In genomic region chr17:31652152-31652551, GRCm38 (mm10) we compare ENCODE assay signal across 26 mouse cellular contexts. TPM values are rescaled to one million over a fixed set of nuclear protein-coding genes. Genes with fewer than 3 reads are reported as not detected.
"Had no signal": no experiment of that assay in that cellular context is flagged by ENCODE, and none has a peak within 500 bp of the region (broad histone marks: within the 10 kb centered on the region; RNA-seq: fewer than 3 reads in every experiment).

No protein-coding gene starts in this region.

- H3K4me3 ChIP-seq: left cerebral cortex, adult 2 months; liver, embryonic 15.5 days; lung, embryonic 15.5 days; midbrain, embryonic 12.5 days; midbrain, embryonic 15.5 days; neural tube, embryonic 12.5 days; neural tube, embryonic 15.5 days had no signal

- H3K9ac ChIP-seq: liver, embryonic 15.5 days; lung, embryonic 15.5 days; midbrain, embryonic 12.5 days; midbrain, embryonic 15.5 days; neural tube, embryonic 12.5 days; neural tube, embryonic 15.5 days had no signal

- H3K27me3 ChIP-seq: liver, embryonic 15.5 days; lung, embryonic 15.5 days; midbrain, embryonic 12.5 days; midbrain, embryonic 15.5 days; neural tube, embryonic 12.5 days; neural tube, embryonic 15.5 days had no signal

- H3K27ac ChIP-seq: left cerebral cortex, adult 2 months; liver, embryonic 15.5 days; lung, embryonic 15.5 days; macrophage; midbrain, embryonic 12.5 days; midbrain, embryonic 15.5 days; neural tube, embryonic 12.5 days; neural tube, embryonic 15.5 days; stomach, postnatal 0 days had no signal

- H3K4me2 ChIP-seq: liver, embryonic 15.5 days; lung, embryonic 15.5 days; midbrain, embryonic 12.5 days; midbrain, embryonic 15.5 days; neural tube, embryonic 12.5 days; neural tube, embryonic 15.5 days had no signal

- DNase-seq: kidney, adult 18-20 months; kidney, adult 9 months; kidney, postnatal 25 days; layer of hippocampus, postnatal 36 days; right cerebral cortex, adult 18-20 months; right cerebral cortex, postnatal 14 days; right cerebral cortex, postnatal 4 days; thymus, adult 2 months; thymus, postnatal 14 days; thymus, postnatal 4 days had no signal

- H3K9me3 ChIP-seq: liver, embryonic 15.5 days; lung, embryonic 15.5 days; midbrain, embryonic 12.5 days; midbrain, embryonic 15.5 days; neural tube, embryonic 12.5 days; neural tube, embryonic 15.5 days had no signal

- ATAC-seq: intestine, embryonic 16.5 days; midbrain, embryonic 15.5 days had no signal

RNA-seq across cellular contexts. Expression of gene Cbs, which starts 15.1 kb away (rescaled TPM):
- total RNA-seq: megakaryocyte, adult 5-6 weeks had no signal
- polyA plus RNA-seq: macrophage had no signal

RNA-seq across cellular contexts. Expression of gene Cryaa, which starts 25.5 kb away (rescaled TPM):
- total RNA-seq: left cerebral cortex, adult 2 months; left cerebral cortex, postnatal 36 days; liver, adult 2 months; megakaryocyte, adult 5-6 weeks had no signal
- polyA plus RNA-seq: kidney, embryonic 16.5 days; limb, embryonic 11.5 days; liver, adult 2 months; liver, embryonic 15.5 days; lung, embryonic 15.5 days; macrophage; midbrain, embryonic 12.5 days; neural tube, embryonic 12.5 days; stomach, embryonic 14.5 days had no signal
